Mouse (Mus musculus): Measurements from ENCODE around the gene Atp2a1.

GRCm38 (mm10) chr7:126472713-126473112 is 9.8 kb upstream of the Atp2a1 start:
- TF ChIP-seq CTCF (IDR thresholded peaks at IDR 0.05; ENCODE audit: low read depth), result no peak
- TF ChIP-seq EP300 (IDR thresholded peaks at IDR 0.05; ENCODE audit: low read depth), result no peak
